Mouse (Mus musculus) limb, embryonic 14.5 days (tissue): ENCODE data around the gene Litaf. TPM values are rescaled to one million over a fixed set of nuclear protein-coding genes. Genes with fewer than 3 reads are reported as not detected.

Experiments used
- ATAC-seq: fragments of 200-750 bp; cut with Nextera tagmentation; 2 replicates; pipeline ENCODE4 v1.8.0; 2017; ENCODE audit warnings: low read depth, moderate number of reproducible peaks, moderate TSS enrichment; ENCODE audit not compliant: low FRiP score
- DNase-seq: peaks from one replicate; pipeline ENCODE4 v3.0.0-alpha.2; 2015; ENCODE audit warnings: low spot score
- H3K27ac ChIP-seq: fragments of 300-500 bp; sonication (generic); replicated peaks from 2 replicates; pipeline ENCODE4 v1.5.1; 2014; ENCODE audit warnings: low read depth, mild to moderate bottlenecking, low read length, moderate library complexity, mixed read lengths
- H3K27me3 ChIP-seq: fragments of 300-500 bp; sonication (generic); 2 replicates; pipeline ENCODE4 v1.6.1; 2014; ENCODE audit warnings: low read length, mixed read lengths; ENCODE audit not compliant: control insufficient read depth, insufficient read depth
- H3K36me3 ChIP-seq: fragments of 300-500 bp; sonication (generic); 2 replicates; pipeline ENCODE4 v1.6.1; 2014; ENCODE audit warnings: mild to moderate bottlenecking, low read length, moderate library complexity, mixed read lengths; ENCODE audit not compliant: control insufficient read depth, insufficient read depth
- H3K4me1 ChIP-seq: fragments of 300-500 bp; sonication (generic); 2 replicates; pipeline ENCODE4 v1.6.1; 2014; ENCODE audit warnings: antibody characterized with exemption, low read length, mixed read lengths; ENCODE audit not compliant: control insufficient read depth, insufficient read depth
- H3K4me2 ChIP-seq: fragments of 300-500 bp; sonication (generic); replicated peaks from 2 replicates; pipeline ENCODE4 v1.6.1; 2014; ENCODE audit warnings: low read depth, mild to moderate bottlenecking, low read length, moderate library complexity; ENCODE audit not compliant: severe bottlenecking
- H3K4me3 ChIP-seq: fragments of 300-500 bp; sonication (generic); replicated peaks from 2 replicates; pipeline ENCODE4 v1.5.1; 2014; ENCODE audit warnings: low read length
- H3K9ac ChIP-seq: fragments of 300-500 bp; sonication (generic); 2 replicates; pipeline ENCODE4 v1.6.1; 2014; ENCODE audit warnings: mild to moderate bottlenecking, low read depth, low read length, moderate library complexity; ENCODE audit not compliant: severe bottlenecking
- H3K9me3 ChIP-seq: fragments of 300-500 bp; sonication (generic); 2 replicates; pipeline ENCODE4 v1.6.1; 2016; ENCODE audit warnings: low read length; ENCODE audit not compliant: control insufficient read depth
- POLR2A ChIP-seq: fragments of 200-500 bp; IDR thresholded peaks from 2 replicates; pipeline ENCODE4 v1.8.0; 2012; ENCODE audit warnings: inconsistent platforms, mild to moderate bottlenecking, moderate library complexity, borderline replicate concordance; ENCODE audit not compliant: insufficient read depth, insufficient read length; ENCODE audit errors: extremely low read depth
- WGBS: fragments of 180-500 bp; shearing (Covaris S2); extraction: QIAGEN DNeasy Blood & Tissue Kit; methylation state at CpG from one replicate; pipeline ENCODE4 v1.1.7; 2014; 5-methylcytosine and 5-hydroxymethylcytosine counted together
- polyA plus RNA-seq, 2 experiments: library from polyadenylated mRNA; depleted of rRNA in 1 of 2; stranded (reverse) in 1 of 2; unstranded in 1 of 2; fragments of >200 nt; fragmentation: Nextera tagmentation in 1 of 2; extraction: Ambion mirVana in 1 of 2; gene quantifications; 2 replicates each; pipeline versions ENCODE4 v1.2.1 to v1.2.3; 2012 to 2014

The Litaf gene
- polyA plus RNA-seq (2012; rRNA removed), result 79.8 and 105 TPM in 2 replicates
- 103 and 109 TPM in 2 replicates for polyA plus RNA-seq (2014; fragmentation: Nextera tagmentation; extraction: Ambion mirVana)

- Histone ChIP-seq H3K4me2 (peak within 1 kb of the TSS; percentile 75), H3K36me3 (peaks cover 5% of the 10 kb centered on the region; the same call in 1 of the 2 replicates), H3K27ac (peak within 1 kb of the TSS; percentile 93), H3K9ac (peak within 1 kb of the TSS; percentile 96), H3K4me3 (peak within 1 kb of the TSS; percentile 97), H3K9me3 (no peaks in the 10 kb centered on the region), H3K27me3 (no peaks in the 10 kb centered on the region), H3K4me1 (peaks cover 46% of the 10 kb centered on the region)
- peak; percentile 91; the same call in 1 of the 2 replicates for TF ChIP-seq POLR2A
- peak; percentile 97 for ATAC-seq
- 1% methylated on average over 62 of the region's 78 CpGs for WGBS
- DNase-seq, result peak; percentile 98
Measured at GRCm38 (mm10) chr16:11066029-11066832, at the start of gene Litaf. TSS of gene Litaf (minus strand) at chr16:11066157.

- H3K9me3 ChIP-seq, result no peaks in the 10 kb centered on the region
- peak; percentile 49 for DNase-seq
- no peak for TF ChIP-seq POLR2A
- no peaks in the 10 kb centered on the region for H3K4me1 ChIP-seq
- H3K9ac ChIP-seq, result no peak overlapping the region
- no peak overlapping the region for H3K27ac ChIP-seq
- ATAC-seq, result no peak
- no peak overlapping the region for H3K4me2 ChIP-seq
- H3K4me3 ChIP-seq, result no peak overlapping the region
- peaks cover 23% of the 10 kb centered on the region for H3K36me3 ChIP-seq
- 76% methylated on average over 4 of the region's 4 CpGs for WGBS
- H3K27me3 ChIP-seq, result no peaks in the 10 kb centered on the region
Measured at GRCm38 (mm10) chr16:11109198-11109740, 43.3 kb upstream of the Litaf start.

GRCm38 (mm10) chr16:11104905-11105304 is 38.9 kb upstream of the Litaf start:
- H3K4me2 ChIP-seq, result no peak overlapping the region
- WGBS, result 55% methylated on average over 1 of the region's 1 CpGs
- no peak for TF ChIP-seq POLR2A
- H3K9me3 ChIP-seq, result no peaks in the 10 kb centered on the region
- H3K4me3 ChIP-seq, result no peak overlapping the region
- H3K27ac ChIP-seq, result no peak overlapping the region
- no peaks in the 10 kb centered on the region for H3K4me1 ChIP-seq
- ATAC-seq (no peak), DNase-seq (no peak)
- no peak overlapping the region for H3K9ac ChIP-seq
- no peaks in the 10 kb centered on the region for H3K27me3 ChIP-seq
- peaks cover 39% of the 10 kb centered on the region for H3K36me3 ChIP-seq

- Histone ChIP-seq H3K27me3 (no peaks in the 10 kb centered on the region), H3K4me2 (no peak overlapping the region), H3K9me3 (no peaks in the 10 kb centered on the region), H3K27ac (no peak overlapping the region), H3K9ac (no peak overlapping the region), H3K4me3 (no peak overlapping the region), H3K36me3 (peaks cover 41% of the 10 kb centered on the region), H3K4me1 (no peaks in the 10 kb centered on the region)
- ATAC-seq (no peak), DNase-seq (no peak)
- no peak for TF ChIP-seq POLR2A
- 56% methylated on average over 3 of the region's 3 CpGs for WGBS
Measured at GRCm38 (mm10) chr16:11097301-11097700, 31.3 kb upstream of the Litaf start.

GRCm38 (mm10) chr16:11093717-11094386 is 27.9 kb upstream of the Litaf start:
- ATAC-seq, result no peak
- WGBS, result 92% methylated on average over 13 of the region's 13 CpGs
- Histone ChIP-seq H3K36me3 (peaks cover 51% of the 10 kb centered on the region), H3K27me3 (no peaks in the 10 kb centered on the region), H3K4me2 (no peak overlapping the region), H3K9me3 (no peaks in the 10 kb centered on the region), H3K4me1 (no peaks in the 10 kb centered on the region), H3K9ac (no peak overlapping the region), H3K27ac (no peak overlapping the region), H3K4me3 (no peak overlapping the region)
- no peak for TF ChIP-seq POLR2A
- no peak for DNase-seq
